In the genomic region with DNA sequence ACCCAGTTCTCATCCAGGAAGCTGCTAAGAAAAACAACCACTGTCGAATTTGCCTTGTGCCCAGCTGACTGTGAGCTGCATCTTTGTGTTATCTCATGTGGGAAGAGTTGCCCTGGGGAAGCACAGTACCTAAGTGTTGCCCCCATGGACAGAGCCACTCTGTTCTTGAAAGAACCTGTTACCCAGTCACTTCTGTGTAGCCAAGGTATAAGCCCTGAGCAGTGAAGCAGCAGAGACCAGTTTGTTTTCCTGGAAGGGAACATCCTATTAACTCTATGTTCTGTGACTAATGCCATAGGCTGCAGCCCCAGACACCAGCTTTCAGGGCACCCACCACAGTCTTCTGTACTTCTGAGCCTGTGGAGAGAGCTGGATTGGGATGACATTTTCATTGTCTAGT, we compare ENCODE assay signal across 16 mouse cellular contexts.
DNase-seq lines count a peak whose midpoint lies in the region; ATAC-seq and TF ChIP-seq lines count a peak whose summit lies in the region.
"Had no signal": no experiment of that assay in that cellular context is flagged by ENCODE, and none has a peak within 500 bp of the region (broad histone marks: within the 10 kb centered on the region; RNA-seq: fewer than 3 reads in every experiment).

No protein-coding gene starts in this region.

- POLR2A ChIA-PET in Patski (lab: Charles Lee) = interaction anchor here (0.5 to 1.2 kb wide), 3 partner anchors 76 to 342 kb away, joined by 3 read pairs; no protein-coding TSS in a partner anchor

- WGBS in kidney, postnatal 0 days = 19% methylated on average over 1 of the region's 1 CpGs
- WGBS in stomach, embryonic 14.5 days = 33% methylated on average over 1 of the region's 1 CpGs

- in situ Hi-C loops in Patski (cut with MboI; ENCODE audit: low pct_unique_long_range_greater_than_20kb) = loop anchor here (10.0 to 25.0 kb wide), 2 partner anchors 156 to 453 kb away; no protein-coding TSS in a partner anchor

- CTCF ChIA-PET in Patski (lab: Charles Lee) = interaction anchor here (0.9 to 1.5 kb wide), 4 partner anchors 11 to 40 kb away, joined by 3 to 4 read pairs (median 4); no protein-coding TSS in a partner anchor

- intact Hi-C loops in gastrocnemius, postnatal 14 days (cut with DNase I; ENCODE audit: low total_unique reads) = no loop called here

- peak; percentile 11 for DNase-seq in kidney, adult 9 months
- DNase-seq in kidney, adult 8-10 months = no peak
- DNase-seq in kidney, postnatal 0 days (ENCODE audit: low spot score) = no peak
- no peak for DNase-seq in kidney, postnatal 4 days
- no peak for DNase-seq in Patski (ENCODE audit: low read depth, low spot score)
- no peak for DNase-seq in gastrocnemius, postnatal 14 days
- DNase-seq in layer of hippocampus, adult 9-11 months = no peak
- DNase-seq: adrenal gland, adult 8-10 months; adrenal gland, postnatal 36 days; cerebellum, adult 2 months; cerebellum, postnatal 10 days; gastrocnemius, postnatal 10 days; heart, postnatal 36 days had no signal

- H3K4me2 ChIP-seq in kidney, postnatal 0 days (ENCODE audit: low read length) = no peak overlapping the region
- no peak overlapping the region for H3K4me2 ChIP-seq in stomach, embryonic 14.5 days (replicated peaks; ENCODE audit: low read depth, low read length)
- H3K4me2 ChIP-seq: heart, embryonic 13.5 days had no signal

- no peak for TF ChIP-seq CTCF in kidney, postnatal 0 days (IDR thresholded peaks at IDR 0.05; ENCODE audit: low read depth)
- no peak for TF ChIP-seq CTCF in Patski (IDR thresholded peaks at IDR 0.05)

- no peak overlapping the region for H3K9ac ChIP-seq in kidney, postnatal 0 days (ENCODE audit: low read depth, low read length)
- H3K9ac ChIP-seq in stomach, embryonic 14.5 days (replicated peaks; ENCODE audit: low read depth, low read length) = no peak overlapping the region
- H3K9ac ChIP-seq: heart, embryonic 13.5 days had no signal

- no peaks in the 10 kb centered on the region for H3K36me3 ChIP-seq in kidney, postnatal 0 days (ENCODE audit: insufficient read depth, low read length)
- H3K36me3 ChIP-seq in stomach, embryonic 14.5 days (ENCODE audit: control insufficient read depth, insufficient read depth, low read length) = no peaks in the 10 kb centered on the region
- H3K36me3 ChIP-seq: heart, embryonic 13.5 days had no signal

- H3K4me1 ChIP-seq in kidney, postnatal 0 days (replicated peaks; ENCODE audit: insufficient read depth, low read length) = peaks cover 8% of the 10 kb centered on the region; the same call in 1 of the 2 replicates
- no peaks in the 10 kb centered on the region; the same call in 1 of the 2 replicates for H3K4me1 ChIP-seq in stomach, embryonic 14.5 days (ENCODE audit: control insufficient read depth, insufficient read depth, low read length)
- H3K4me1 ChIP-seq: heart, embryonic 13.5 days had no signal

- H3K27ac ChIP-seq in kidney, postnatal 0 days = peak overlapping the region; percentile 88
- H3K27ac ChIP-seq in stomach, embryonic 14.5 days (ENCODE audit: low read length) = peak overlapping the region; percentile 59; the same call in 1 of the 2 replicates
- H3K27ac ChIP-seq: heart, embryonic 13.5 days had no signal

- peak; percentile 53; the same call in 1 of the 2 replicates for ATAC-seq in kidney, postnatal 0 days (replicated peaks; ENCODE audit: low FRiP score, low read depth)
- ATAC-seq in Patski = peak; percentile 22
- ATAC-seq in stomach, embryonic 14.5 days (ENCODE audit: insufficient number of reproducible peaks, insufficient read depth, low FRiP score, low read depth) = no peak
- ATAC-seq: forebrain, embryonic 16.5 days had no signal

- no peaks in the 10 kb centered on the region for H3K27me3 ChIP-seq in kidney, postnatal 0 days (ENCODE audit: insufficient read depth, low read length)
- H3K27me3 ChIP-seq in Patski = no peaks in the 10 kb centered on the region
- H3K27me3 ChIP-seq in stomach, embryonic 14.5 days (ENCODE audit: control insufficient read depth, insufficient read depth, low read length) = no peaks in the 10 kb centered on the region
- H3K27me3 ChIP-seq: heart, embryonic 13.5 days had no signal

- no peaks in the 10 kb centered on the region for H3K9me3 ChIP-seq in kidney, postnatal 0 days (replicated peaks; ENCODE audit: low read length)
- H3K9me3 ChIP-seq in stomach, embryonic 14.5 days (ENCODE audit: control insufficient read depth, low read depth, low read length) = no peaks in the 10 kb centered on the region
- H3K9me3 ChIP-seq: heart, embryonic 13.5 days had no signal

- no peak overlapping the region for H3K4me3 ChIP-seq in kidney, postnatal 0 days (replicated peaks; ENCODE audit: low read depth, low read length)
- H3K4me3 ChIP-seq in stomach, embryonic 14.5 days (ENCODE audit: low read depth, low read length) = no peak overlapping the region
- H3K4me3 ChIP-seq: heart, embryonic 13.5 days had no signal
